Mouse (Mus musculus): Measurements from ENCODE around the gene Slc16a5. TPM values are rescaled to one million over a fixed set of nuclear protein-coding genes. Genes with fewer than 3 reads are reported as not detected.
A peak's percentile ranks its signal among the peaks of the same experiment; 100 is the strongest.
"Not testable (repeated sequence)": the region's sequence is repeated elsewhere in the genome, so short reads cannot be mapped to it uniquely, and the experiment has no call there.

Gene Slc16a5
- polyA plus RNA-seq, 1 experiment from 2014 or later: 0.17 TPM

- H3K9me3 ChIP-seq: no peaks in the 10 kb centered on the region
- peaks cover 6% of the 10 kb centered on the region; the same call in 1 of the 2 replicates for H3K4me1 ChIP-seq
- ATAC-seq (ENCODE audit: insufficient number of reproducible peaks, insufficient read depth, low FRiP score, low TSS enrichment, low read depth): no peak
- H3K36me3 ChIP-seq: peaks cover 11% of the 10 kb centered on the region
- 17% methylated on average over 6 of the region's 6 CpGs for WGBS
- no peaks in the 10 kb centered on the region for H3K27me3 ChIP-seq
- H3K4me2 ChIP-seq: no peak overlapping the region
- no peak overlapping the region for H3K27ac ChIP-seq
- H3K9ac ChIP-seq: no peak overlapping the region
- H3K4me3 ChIP-seq: no peak overlapping the region
Measured at GRCm38 (mm10) chr11:115483726-115484125, 21.5 kb downstream of the Slc16a5 start.

- WGBS: 43% methylated on average over 12 of the region's 12 CpGs
- Histone ChIP-seq H3K27me3 (no peaks in the 10 kb centered on the region), H3K27ac (no peak overlapping the region; the same call in 1 of the 2 replicates), H3K4me3 (no peak overlapping the region), H3K36me3 (peaks cover 21% of the 10 kb centered on the region), H3K9ac (0 out of 2 replicates have a peak overlapping the region, but pooled peaks have one; percentile 40), H3K9me3 (no peaks in the 10 kb centered on the region), H3K4me2 (no peak overlapping the region), H3K4me1 (peaks cover 6% of the 10 kb centered on the region; the same call in 1 of the 2 replicates)
- no peak for ATAC-seq (ENCODE audit: insufficient number of reproducible peaks, insufficient read depth, low FRiP score, low TSS enrichment, low read depth)
Measured at GRCm38 (mm10) chr11:115485155-115485554, 22.9 kb downstream of the Slc16a5 start.

- Histone ChIP-seq H3K4me3 (no peak overlapping the region), H3K27ac (no peak overlapping the region), H3K9me3 (no peaks in the 10 kb centered on the region), H3K9ac (0 out of 2 replicates have a peak overlapping the region, but pooled peaks have one; percentile 12), H3K4me2 (no peak overlapping the region), H3K27me3 (no peaks in the 10 kb centered on the region), H3K4me1 (peaks cover 21% of the 10 kb centered on the region), H3K36me3 (peaks cover 19% of the 10 kb centered on the region)
- ATAC-seq (ENCODE audit: insufficient number of reproducible peaks, insufficient read depth, low FRiP score, low TSS enrichment, low read depth): no peak
- WGBS: 83% methylated on average over 19 of the region's 19 CpGs
Measured at GRCm38 (mm10) chr11:115488551-115489104, 26.4 kb downstream of the Slc16a5 start.

- H3K27me3 ChIP-seq: no peaks in the 10 kb centered on the region
- ATAC-seq (ENCODE audit: insufficient number of reproducible peaks, insufficient read depth, low FRiP score, low TSS enrichment, low read depth): no peak
- H3K9ac ChIP-seq: peak overlapping the region; percentile 81
- peaks cover 15% of the 10 kb centered on the region for H3K4me1 ChIP-seq
- H3K4me3 ChIP-seq: peak overlapping the region; percentile 71
- H3K27ac ChIP-seq: peak overlapping the region; percentile 88
- H3K9me3 ChIP-seq: no peaks in the 10 kb centered on the region
- H3K4me2 ChIP-seq: peak overlapping the region; percentile 73
- 22% methylated on average over 25 of the region's 25 CpGs for WGBS
- H3K36me3 ChIP-seq: peaks cover 19% of the 10 kb centered on the region
Measured at GRCm38 (mm10) chr11:115490441-115491355, 28.4 kb downstream of the Slc16a5 start.

GRCm38 (mm10) chr11:115491356-115492083 lies 29.2 kb downstream of the Slc16a5 start, which contains the start of gene Nt5c:
TSS of gene Nt5c (minus strand) at chr11:115491862.
- no peaks in the 10 kb centered on the region for H3K9me3 ChIP-seq
- H3K4me1 ChIP-seq: peaks cover 15% of the 10 kb centered on the region
- 1% methylated on average over 43 of the region's 43 CpGs for WGBS
- ATAC-seq (ENCODE audit: insufficient number of reproducible peaks, insufficient read depth, low FRiP score, low TSS enrichment, low read depth): peak; percentile 78
- H3K27ac ChIP-seq: peak within 1 kb of the TSS; percentile 88
- H3K27me3 ChIP-seq: no peaks in the 10 kb centered on the region
- peak within 1 kb of the TSS; percentile 73 for H3K4me2 ChIP-seq
- peak within 1 kb of the TSS; percentile 71 for H3K4me3 ChIP-seq
- H3K36me3 ChIP-seq: peaks cover 19% of the 10 kb centered on the region
- peak within 1 kb of the TSS; percentile 81 for H3K9ac ChIP-seq

GRCm38 (mm10) chr11:115492387-115492786 lies 30.1 kb downstream of the Slc16a5 start:
- H3K27ac ChIP-seq: no peak overlapping the region
- ATAC-seq (ENCODE audit: insufficient number of reproducible peaks, insufficient read depth, low FRiP score, low TSS enrichment, low read depth): no peak
- no peaks in the 10 kb centered on the region for H3K27me3 ChIP-seq
- peak overlapping the region; percentile 81 for H3K9ac ChIP-seq
- peaks cover 15% of the 10 kb centered on the region for H3K4me1 ChIP-seq
- H3K9me3 ChIP-seq: no peaks in the 10 kb centered on the region
- WGBS: 41% methylated on average over 6 of the region's 6 CpGs
- H3K36me3 ChIP-seq: peaks cover 25% of the 10 kb centered on the region
- H3K4me2 ChIP-seq: peak overlapping the region; percentile 73
- H3K4me3 ChIP-seq: peak overlapping the region; percentile 71

- not testable (repeated sequence) for H3K9ac ChIP-seq; H3K9me3 ChIP-seq; H3K4me1 ChIP-seq; ATAC-seq (ENCODE audit: insufficient number of reproducible peaks, insufficient read depth, low FRiP score, low TSS enrichment, low read depth); H3K4me2 ChIP-seq; H3K4me3 ChIP-seq; H3K27ac ChIP-seq; H3K27me3 ChIP-seq
- WGBS: 90% methylated on average over 9 of the region's 9 CpGs
- H3K36me3 ChIP-seq: peaks cover 46% of the 10 kb centered on the region
Measured at GRCm38 (mm10) chr11:115496559-115496958, 34.3 kb downstream of the Slc16a5 start.

- Histone ChIP-seq H3K9ac (no peak overlapping the region), H3K4me1 (peaks cover 8% of the 10 kb centered on the region; the same call in 1 of the 2 replicates), H3K36me3 (peaks cover 64% of the 10 kb centered on the region), H3K4me3 (no peak overlapping the region), H3K27ac (no peak overlapping the region), H3K9me3 (no peaks in the 10 kb centered on the region), H3K4me2 (no peak overlapping the region), H3K27me3 (no peaks in the 10 kb centered on the region)
- ATAC-seq (ENCODE audit: insufficient number of reproducible peaks, insufficient read depth, low FRiP score, low TSS enrichment, low read depth): no peak
- 93% methylated on average over 6 of the region's 6 CpGs for WGBS
Measured at GRCm38 (mm10) chr11:115502636-115503035, 40.4 kb downstream of the Slc16a5 start.

GRCm38 (mm10) chr11:115506586-115506985 lies 44.3 kb downstream of the Slc16a5 start:
- H3K4me3 ChIP-seq: no peak overlapping the region
- no peaks in the 10 kb centered on the region for H3K9me3 ChIP-seq
- H3K4me1 ChIP-seq: peaks cover 32% of the 10 kb centered on the region
- H3K27ac ChIP-seq: no peak overlapping the region
- no peak overlapping the region for H3K9ac ChIP-seq
- ATAC-seq (ENCODE audit: insufficient number of reproducible peaks, insufficient read depth, low FRiP score, low TSS enrichment, low read depth): no peak
- H3K4me2 ChIP-seq: no peak overlapping the region
- H3K36me3 ChIP-seq: peaks cover 27% of the 10 kb centered on the region
- H3K27me3 ChIP-seq: no peaks in the 10 kb centered on the region
- 82% methylated on average over 3 of the region's 3 CpGs for WGBS

- ATAC-seq (ENCODE audit: insufficient number of reproducible peaks, insufficient read depth, low FRiP score, low TSS enrichment, low read depth): no peak
- Histone ChIP-seq H3K9me3 (no peaks in the 10 kb centered on the region), H3K4me2 (no peak overlapping the region), H3K4me1 (peaks cover 47% of the 10 kb centered on the region), H3K27ac (no peak overlapping the region), H3K36me3 (peaks cover 14% of the 10 kb centered on the region), H3K4me3 (no peak overlapping the region), H3K27me3 (no peaks in the 10 kb centered on the region), H3K9ac (no peak overlapping the region)
- WGBS: 88% methylated on average over 2 of the region's 2 CpGs
Measured at GRCm38 (mm10) chr11:115508061-115508460, 45.8 kb downstream of the Slc16a5 start.

GRCm38 (mm10) chr11:115509773-115510506 lies 47.7 kb downstream of the Slc16a5 start:
- Histone ChIP-seq H3K9ac (peak overlapping the region; percentile 52), H3K36me3 (0 out of 2 replicates have a peak, but pooled peaks cover 2% of the 10 kb centered on the region), H3K4me3 (peak overlapping the region; percentile 5), H3K4me2 (peak overlapping the region; percentile 94), H3K9me3 (no peaks in the 10 kb centered on the region), H3K27ac (peak overlapping the region; percentile 4; the same call in 1 of the 2 replicates), H3K4me1 (peaks cover 50% of the 10 kb centered on the region), H3K27me3 (no peaks in the 10 kb centered on the region)
- no peak for ATAC-seq (ENCODE audit: insufficient number of reproducible peaks, insufficient read depth, low FRiP score, low TSS enrichment, low read depth)
- WGBS: 46% methylated on average over 6 of the region's 6 CpGs

Data from embryonic facial prominence, embryonic 13.5 days (tissue).